8 mouse cellular contexts compared by ENCODE assay signal in genomic region chr1:155086893-155087292, GRCm38 (mm10). TPM values are rescaled to one million over a fixed set of nuclear protein-coding genes. Genes with fewer than 3 reads are reported as not detected.
DNase-seq lines count a peak whose midpoint lies in the region; ATAC-seq lines count a peak whose summit lies in the region.
"Had no signal": no experiment of that assay in that cellular context is flagged by ENCODE, and none has a peak within 500 bp of the region (broad histone marks: within the 10 kb centered on the region; RNA-seq: fewer than 3 reads in every experiment).

No protein-coding gene starts in this region.

- no peak for ATAC-seq in megakaryocyte, adult 5-6 weeks (ENCODE audit: poor library complexity, severe bottlenecking)
- ATAC-seq in embryonic facial prominence, embryonic 13.5 days (ENCODE audit: insufficient number of reproducible peaks, insufficient read depth, low FRiP score, low TSS enrichment, low read depth): no peak
- ATAC-seq in inflammation-experienced regulatory T-cells, adult 6 months: peak; percentile 65

- H3K9me3 ChIP-seq in megakaryocyte, embryonic 14.5 days: no peaks in the 10 kb centered on the region
- no peaks in the 10 kb centered on the region for H3K9me3 ChIP-seq in embryonic facial prominence, embryonic 13.5 days

- no peaks in the 10 kb centered on the region for H3K27me3 ChIP-seq in megakaryocyte, embryonic 14.5 days (replicated peaks)
- H3K27me3 ChIP-seq in embryonic facial prominence, embryonic 13.5 days: no peaks in the 10 kb centered on the region
- no peaks in the 10 kb centered on the region for H3K27me3 ChIP-seq in splenic B cell, adult 2 months (ENCODE audit: control insufficient read depth, insufficient read depth, low read length, poor library complexity, severe bottlenecking)

- no peak overlapping the region for H3K4me2 ChIP-seq in embryonic facial prominence, embryonic 13.5 days

- 14% methylated on average over 4 of the region's 4 CpGs for WGBS in embryonic facial prominence, embryonic 13.5 days

- H3K4me3 ChIP-seq in megakaryocyte, embryonic 14.5 days (replicated peaks): peak overlapping the region; percentile 26
- H3K4me3 ChIP-seq in embryonic facial prominence, embryonic 13.5 days: no peak overlapping the region
- H3K4me3 ChIP-seq: erythroblast, embryonic 14.5 days had no signal

- H3K27ac ChIP-seq in embryonic facial prominence, embryonic 13.5 days: peak overlapping the region; percentile 68

- H3K36me3 ChIP-seq in megakaryocyte, embryonic 14.5 days (replicated peaks; ENCODE audit: low read length): no peaks in the 10 kb centered on the region
- H3K36me3 ChIP-seq in embryonic facial prominence, embryonic 13.5 days: no peaks in the 10 kb centered on the region
- no peaks in the 10 kb centered on the region for H3K36me3 ChIP-seq in splenic B cell, adult 2 months (ENCODE audit: control insufficient read depth, insufficient read depth, low read length, poor library complexity, severe bottlenecking)

- H3K9ac ChIP-seq in embryonic facial prominence, embryonic 13.5 days: 0 out of 2 replicates have a peak overlapping the region, but pooled peaks have one; percentile 4

- peak; percentile 51 for DNase-seq in splenic B cell, adult 2 months (ENCODE audit: low read depth, low spot score)
- DNase-seq in gastrocnemius, adult 8-10 months (ENCODE audit: low spot score in 2 of 2): no peak
- DNase-seq in embryo, embryonic 9.5 days (ENCODE audit: extremely low spot score): no peak

- H3K4me1 ChIP-seq in megakaryocyte, embryonic 14.5 days: peaks cover 92% of the 10 kb centered on the region
- H3K4me1 ChIP-seq in embryonic facial prominence, embryonic 13.5 days: peaks cover 79% of the 10 kb centered on the region

RNA-seq across cellular contexts. Expression of gene Ier5, which starts 12.5 kb away (rescaled TPM):
- polyA plus RNA-seq in megakaryocyte, embryonic 14.5 days (2012; ENCODE audit: insufficient read depth, low replicate concordance): 33.6 and 49.8 TPM in 2 replicates
- total RNA-seq in megakaryocyte, adult 5-6 weeks (2015): 58.4 and 62.3 TPM in 2 replicates
- total RNA-seq in megakaryocyte, adult 5-6 weeks (2017): 35.4 and 38.3 TPM in 2 replicates
- polyA plus RNA-seq in embryonic facial prominence, embryonic 13.5 days (2015; fragmentation: Nextera tagmentation; extraction: Ambion mirVana): 7.5 and 9.2 TPM in 2 replicates
- polyA plus RNA-seq in inflammation-experienced regulatory T-cells, adult 6 months (2017; shearing (Covaris generic)): 10 to 100 TPM in 1 of 3 experiments, 1 to 10 TPM in 2; 6.6 to 12.8 (median 7.5) TPM
- 1 to 10 TPM; 4.7 to 9.9 (median 6.4) TPM for total RNA-seq in gastrocnemius, adult 8-10 months (2022)

RNA-seq across cellular contexts. Expression of gene Mr1, which starts 59.7 kb away (rescaled TPM):
- polyA plus RNA-seq in megakaryocyte, embryonic 14.5 days (2012; ENCODE audit: insufficient read depth, low replicate concordance): 1.1 TPM in 1 of 2 replicates, not detected in the other
- 4.5 TPM in 2 replicates for total RNA-seq in megakaryocyte, adult 5-6 weeks (2015)
- 3.0 and 4.6 TPM in 2 replicates for total RNA-seq in megakaryocyte, adult 5-6 weeks (2017)
- polyA plus RNA-seq in embryonic facial prominence, embryonic 13.5 days (2015; fragmentation: Nextera tagmentation; extraction: Ambion mirVana): 9.1 and 11.8 TPM in 2 replicates
- 10 to 100 TPM; 14.3 to 23.5 (median 22.1) TPM for polyA plus RNA-seq in inflammation-experienced regulatory T-cells, adult 6 months (2017; shearing (Covaris generic))
- total RNA-seq in gastrocnemius, adult 8-10 months (2022): 10 to 100 TPM; 12.4 to 16.1 (median 13.3) TPM
- polyA plus RNA-seq: erythroblast, embryonic 14.5 days had no signal
